In genomic region chr9:69712714-69713525, GRCm38 (mm10) we compare ENCODE assay signal across 10 mouse cellular contexts. TPM values are rescaled to one million over a fixed set of nuclear protein-coding genes. Genes with fewer than 3 reads are reported as not detected.
DNase-seq lines count a peak whose midpoint lies in the region; ATAC-seq lines count a peak whose summit lies in the region.
"Had no signal": no experiment of that assay in that cellular context is flagged by ENCODE, and none has a peak within 500 bp of the region (broad histone marks: within the 10 kb centered on the region; RNA-seq: fewer than 3 reads in every experiment).

No protein-coding gene starts in this region.

- 15% methylated on average over 12 of the region's 12 CpGs for WGBS in forebrain, embryonic 12.5 days
- 13% methylated on average over 12 of the region's 12 CpGs for WGBS in forebrain, embryonic 13.5 days
- 17% methylated on average over 12 of the region's 12 CpGs for WGBS in neural tube, embryonic 11.5 days

- no peak overlapping the region for H3K9ac ChIP-seq in forebrain, embryonic 12.5 days
- no peak overlapping the region for H3K9ac ChIP-seq in forebrain, embryonic 13.5 days
- H3K9ac ChIP-seq in neural tube, embryonic 11.5 days (ENCODE audit: low read length): no peak overlapping the region; the same call in 1 of the 2 replicates

- peak overlapping the region; percentile 23; the same call in 1 of the 2 replicates for H3K4me2 ChIP-seq in forebrain, embryonic 12.5 days
- no peak overlapping the region for H3K4me2 ChIP-seq in forebrain, embryonic 13.5 days
- H3K4me2 ChIP-seq in neural tube, embryonic 11.5 days (ENCODE audit: low read depth): no peak overlapping the region

- ATAC-seq in forebrain, embryonic 12.5 days (ENCODE audit: low FRiP score): no peak
- no peak for ATAC-seq in forebrain, embryonic 13.5 days
- 0 out of 2 replicates have a peak, but pooled peaks have one; percentile 8 for ATAC-seq in neural tube, embryonic 11.5 days (ENCODE audit: insufficient read depth, low FRiP score, low TSS enrichment)

- H3K4me3 ChIP-seq in forebrain, embryonic 12.5 days (replicated peaks): no peak overlapping the region
- no peak overlapping the region for H3K4me3 ChIP-seq in forebrain, embryonic 13.5 days
- no peak overlapping the region for H3K4me3 ChIP-seq in neural tube, embryonic 11.5 days (ENCODE audit: low read depth, low read length)

- peaks cover 43% of the 10 kb centered on the region for H3K4me1 ChIP-seq in forebrain, embryonic 12.5 days
- H3K4me1 ChIP-seq in forebrain, embryonic 13.5 days: peaks cover 28% of the 10 kb centered on the region
- peaks cover 21% of the 10 kb centered on the region for H3K4me1 ChIP-seq in neural tube, embryonic 11.5 days (ENCODE audit: control insufficient read depth, insufficient read depth, low read length)

- peaks cover 41% of the 10 kb centered on the region for H3K27me3 ChIP-seq in forebrain, embryonic 12.5 days
- H3K27me3 ChIP-seq in forebrain, embryonic 13.5 days: peaks cover 59% of the 10 kb centered on the region
- H3K27me3 ChIP-seq in neural tube, embryonic 11.5 days (ENCODE audit: control insufficient read depth, insufficient read depth, low read length): no peaks in the 10 kb centered on the region

- 0 out of 2 replicates have a peak, but pooled peaks cover 4% of the 10 kb centered on the region for H3K9me3 ChIP-seq in forebrain, embryonic 12.5 days
- peaks cover 4% of the 10 kb centered on the region for H3K9me3 ChIP-seq in forebrain, embryonic 13.5 days (replicated peaks)
- H3K9me3 ChIP-seq in neural tube, embryonic 11.5 days (ENCODE audit: control insufficient read depth, low read length): no peaks in the 10 kb centered on the region

- no peaks in the 10 kb centered on the region for H3K36me3 ChIP-seq in forebrain, embryonic 12.5 days (replicated peaks)
- H3K36me3 ChIP-seq in forebrain, embryonic 13.5 days (ENCODE audit: poor library complexity, severe bottlenecking): no peaks in the 10 kb centered on the region
- no peaks in the 10 kb centered on the region for H3K36me3 ChIP-seq in neural tube, embryonic 11.5 days (ENCODE audit: control insufficient read depth, insufficient read depth, low read length)

- no peak overlapping the region; the same call in 1 of the 2 replicates for H3K27ac ChIP-seq in forebrain, embryonic 12.5 days
- no peak overlapping the region for H3K27ac ChIP-seq in forebrain, embryonic 13.5 days
- peak overlapping the region; percentile 69; the same call in 1 of the 2 replicates for H3K27ac ChIP-seq in neural tube, embryonic 11.5 days (ENCODE audit: low read depth, low read length)

- DNase-seq in neural tube, embryonic 11.5 days (ENCODE audit: low spot score): peak; percentile 37
- DNase-seq in neural tube, embryonic 10.5 days (ENCODE audit: extremely low spot score, low spot score): no peak
- DNase-seq in lung, postnatal 14 days: peak; percentile 23
- no peak for DNase-seq in gastrocnemius, postnatal 25 days
- no peak for DNase-seq in cerebellum, postnatal 25 days
- DNase-seq in cerebellum, adult 11-12 months: no peak
- DNase-seq: B cell, adult 2 months had no signal

RNA-seq across cellular contexts. Expression of gene Foxb1, which starts 47.8 kb away (rescaled TPM):
- polyA plus RNA-seq in forebrain, embryonic 12.5 days (2016; fragmentation: Nextera tagmentation; extraction: Ambion mirVana): 2.8 and 3.6 TPM in 2 replicates
- 1.6 and 3.2 TPM in 2 replicates for polyA plus RNA-seq in forebrain, embryonic 13.5 days (2015; fragmentation: Nextera tagmentation; extraction: Ambion mirVana)
- polyA plus RNA-seq in neural tube, embryonic 11.5 days (2014; fragmentation: Nextera tagmentation; extraction: Ambion mirVana): 3.7 and 4.2 TPM in 2 replicates
- total RNA-seq in gastrocnemius, postnatal 25 days (2021): not detected
- polyA plus RNA-seq: heart, embryonic 11.5 days had no signal

Comparison
In these comparisons a context has a peak if more than half of its experiments do, and no peak if none do; other contexts are left out.
1. DNase-seq: peak in neural tube, embryonic 11.5 days (single experiment) and lung, postnatal 14 days (single experiment); none in neural tube, embryonic 10.5 days (single experiment), gastrocnemius, postnatal 25 days (single experiment), cerebellum, postnatal 25 days (0 of 2) and cerebellum, adult 11-12 months (single experiment).